Mouse (Mus musculus): ENCODE measurements around the gene Lrrc17.
"Not testable (repeated sequence)": the region's sequence is repeated elsewhere in the genome, so short reads cannot be mapped to it uniquely, and the experiment has no call there.

The Lrrc17 gene

GRCm38 (mm10) chr5:21544821-21545220 is 1.5 kb downstream of the Lrrc17 start:
- no peak for DNase-seq

GRCm38 (mm10) chr5:21545227-21545626 is 1.9 kb downstream of the Lrrc17 start:
- no peak for DNase-seq

GRCm38 (mm10) chr5:21545786-21546185 is 2.4 kb downstream of the Lrrc17 start:
- no peak for DNase-seq

GRCm38 (mm10) chr5:21547005-21547404 is 3.6 kb downstream of the Lrrc17 start:
- DNase-seq, result no peak

GRCm38 (mm10) chr5:21553685-21554084 is 10.3 kb downstream of the Lrrc17 start:
- DNase-seq, result no peak

GRCm38 (mm10) chr5:21554732-21555131 is 11.4 kb downstream of the Lrrc17 start:
- DNase-seq, result no peak

GRCm38 (mm10) chr5:21556502-21556901 is 13.1 kb downstream of the Lrrc17 start:
- DNase-seq, result no peak

- DNase-seq, result no peak
Measured at GRCm38 (mm10) chr5:21563936-21564335, 20.6 kb downstream of the Lrrc17 start.

GRCm38 (mm10) chr5:21565392-21566065 is 22.2 kb downstream of the Lrrc17 start:
- peak; percentile 51 for DNase-seq

GRCm38 (mm10) chr5:21567784-21568183 is 24.4 kb downstream of the Lrrc17 start:
- DNase-seq, result no peak

- DNase-seq, result no peak
Measured at GRCm38 (mm10) chr5:21572764-21573416, 29.5 kb downstream of the Lrrc17 start.

GRCm38 (mm10) chr5:21574386-21575209 is 31.2 kb downstream of the Lrrc17 start:
- no peak for DNase-seq

GRCm38 (mm10) chr5:21575210-21575550 is 31.8 kb downstream of the Lrrc17 start:
- no peak for DNase-seq

- no peak for DNase-seq
Measured at GRCm38 (mm10) chr5:21578136-21578535, 34.8 kb downstream of the Lrrc17 start.

GRCm38 (mm10) chr5:21586763-21587162 is 43.4 kb downstream of the Lrrc17 start:
- no peak for DNase-seq

- no peak for DNase-seq
Measured at GRCm38 (mm10) chr5:21587683-21588082, 44.3 kb downstream of the Lrrc17 start.

GRCm38 (mm10) chr5:21588220-21588619 is 44.9 kb downstream of the Lrrc17 start:
- DNase-seq, result no peak

GRCm38 (mm10) chr5:21592106-21592505 is 48.7 kb downstream of the Lrrc17 start:
- DNase-seq, result no peak

GRCm38 (mm10) chr5:21593201-21593709 is 49.9 kb downstream of the Lrrc17 start:
- peak; percentile 20 for DNase-seq

GRCm38 (mm10) chr5:21599536-21599935 is 56.2 kb downstream of the Lrrc17 start:
- DNase-seq, result not testable (repeated sequence)

GRCm38 (mm10) chr5:21599961-21600360 is 56.6 kb downstream of the Lrrc17 start:
- DNase-seq, result no peak

- DNase-seq, result no peak
Measured at GRCm38 (mm10) chr5:21605936-21606335, 62.6 kb downstream of the Lrrc17 start.
